Mouse (Mus musculus): ENCODE measurements around the gene Sptbn4. TPM values are rescaled to one million over a fixed set of nuclear protein-coding genes. Genes with fewer than 3 reads are reported as not detected.

Gene Sptbn4
- total RNA-seq, 2 experiments from 2014 or later: 132 to 146 TPM

DNA sequence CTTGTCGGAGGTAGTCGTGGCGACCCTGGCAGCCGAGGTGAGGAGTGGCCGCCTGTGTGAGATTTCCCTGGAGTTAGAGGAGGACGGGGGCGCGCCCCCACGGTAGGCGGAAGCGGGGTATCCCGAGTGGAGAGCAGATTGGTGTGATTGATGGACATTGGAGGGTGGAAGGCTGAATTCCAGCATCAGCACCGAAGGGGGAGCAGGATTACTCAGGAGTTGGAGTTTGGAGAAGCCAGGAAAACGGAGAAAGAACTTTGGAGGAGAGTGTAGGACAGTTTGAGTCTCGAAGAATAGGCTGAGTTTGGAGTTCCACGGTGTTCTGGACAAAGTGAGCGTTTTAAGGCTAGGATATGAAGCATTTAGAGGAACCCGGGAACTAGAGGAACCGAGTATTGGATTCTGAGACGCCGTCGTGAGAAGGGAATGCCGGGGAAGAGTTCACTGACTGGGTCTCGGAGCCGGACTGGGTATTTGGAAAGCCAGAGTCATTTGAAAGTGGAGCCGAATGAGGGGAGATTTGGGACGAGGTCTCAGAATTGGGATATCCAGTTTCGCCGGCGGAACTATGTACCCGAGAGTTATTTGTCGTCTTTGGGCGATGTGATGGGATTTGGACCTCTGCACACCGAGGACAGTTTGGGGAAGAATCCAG is 26.5 kb upstream of the Sptbn4 start:
- no peak for DNase-seq

DNA sequence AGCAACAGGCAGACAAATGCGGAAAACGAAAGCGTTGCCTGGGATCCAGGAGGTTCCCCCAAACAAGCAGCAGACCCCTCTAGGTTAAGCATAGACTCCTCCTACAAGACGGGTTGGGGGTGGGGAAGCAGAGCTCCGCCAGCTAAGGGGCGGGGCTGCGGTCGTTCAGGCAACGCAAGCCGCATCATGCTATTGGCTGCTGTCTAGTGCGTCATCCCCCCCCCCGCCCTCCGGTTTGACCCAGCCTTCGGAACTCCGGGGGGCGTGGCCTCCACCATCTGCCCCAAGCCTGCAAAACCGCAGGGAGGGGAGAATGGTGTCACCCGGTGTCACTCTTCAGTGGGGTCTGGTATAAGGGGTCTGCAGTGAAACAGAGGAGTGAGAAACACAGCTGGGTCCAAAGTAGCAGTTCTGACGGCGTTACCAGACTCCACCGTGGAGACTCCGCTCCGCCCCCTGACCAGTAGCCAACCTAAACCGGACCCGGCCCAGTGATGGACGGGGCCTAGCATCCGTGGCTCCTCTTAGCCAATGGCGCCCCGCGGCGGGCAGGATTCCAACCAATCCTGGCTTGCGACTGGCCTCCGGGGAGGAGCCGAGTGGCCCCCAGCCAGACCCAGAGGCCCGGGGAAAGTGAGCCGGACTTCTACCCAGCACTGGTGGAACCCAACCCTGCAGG is 25.8 kb upstream of the Sptbn4 start, which contains the start of gene Sertad3:
Sertad3 (plus strand) TSS at position 613 of the 679 bp plus-strand sequence.
- DNase-seq: peak; percentile 97

- DNase-seq: no peak
Observed at GRCm38 (mm10) chr7:27472596-27472995, 25.1 kb upstream of the Sptbn4 start.

DNA sequence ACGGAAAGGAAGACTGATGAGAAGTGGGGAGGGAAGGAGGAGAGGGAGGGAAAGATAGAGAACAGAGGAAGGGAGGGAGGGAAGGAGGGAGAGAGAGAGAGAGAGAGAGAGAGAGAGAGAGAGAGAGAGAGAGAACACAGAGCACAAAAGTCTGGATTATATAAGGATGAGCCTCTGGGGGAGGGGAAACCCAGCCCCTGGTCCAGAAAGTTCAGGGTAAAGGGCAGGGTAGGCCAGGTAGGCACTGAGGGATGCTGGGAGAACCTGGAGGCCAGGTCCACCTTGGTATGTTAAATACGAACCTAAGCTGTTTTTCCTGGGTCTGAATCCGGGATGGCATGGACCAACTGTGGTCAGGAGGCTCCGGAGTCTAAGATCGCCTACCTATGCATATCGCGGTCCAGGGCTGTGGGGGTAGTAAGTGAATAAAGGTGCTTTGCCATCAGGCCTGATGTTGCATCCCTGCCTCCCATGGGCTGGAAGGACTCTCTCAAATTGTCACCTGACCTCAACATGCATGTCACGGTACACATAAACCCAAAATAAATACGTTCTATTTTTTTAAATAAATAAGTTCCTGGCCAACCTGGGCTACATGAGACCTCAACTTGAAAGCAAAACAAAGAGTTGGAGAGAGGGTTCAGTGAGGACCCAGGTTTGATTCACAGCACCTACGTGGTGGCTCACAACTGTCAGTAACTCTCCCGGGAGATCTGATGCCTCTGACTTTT is 24.1 kb upstream of the Sptbn4 start:
- DNase-seq: no peak

DNA sequence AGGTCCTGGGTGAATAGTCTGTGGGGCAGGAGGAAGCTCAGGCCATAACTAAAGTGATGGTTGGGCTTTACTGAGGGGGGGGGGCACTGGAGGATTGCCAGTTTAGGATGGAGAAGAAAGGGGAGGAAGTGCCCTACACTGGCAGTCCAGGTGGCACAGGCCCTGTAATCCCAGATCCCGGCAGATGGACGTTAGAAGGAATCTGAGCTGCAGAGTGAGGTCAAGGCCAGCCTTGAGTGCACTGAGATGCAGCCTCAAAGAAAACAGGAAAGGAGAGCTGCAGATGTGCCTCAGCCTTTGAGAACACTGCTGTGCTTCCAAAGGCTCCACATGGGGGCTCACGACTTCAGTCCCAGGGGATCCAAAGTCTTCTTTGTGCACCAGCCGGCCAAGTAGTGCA is 20.2 kb upstream of the Sptbn4 start:
- DNase-seq: no peak

DNA sequence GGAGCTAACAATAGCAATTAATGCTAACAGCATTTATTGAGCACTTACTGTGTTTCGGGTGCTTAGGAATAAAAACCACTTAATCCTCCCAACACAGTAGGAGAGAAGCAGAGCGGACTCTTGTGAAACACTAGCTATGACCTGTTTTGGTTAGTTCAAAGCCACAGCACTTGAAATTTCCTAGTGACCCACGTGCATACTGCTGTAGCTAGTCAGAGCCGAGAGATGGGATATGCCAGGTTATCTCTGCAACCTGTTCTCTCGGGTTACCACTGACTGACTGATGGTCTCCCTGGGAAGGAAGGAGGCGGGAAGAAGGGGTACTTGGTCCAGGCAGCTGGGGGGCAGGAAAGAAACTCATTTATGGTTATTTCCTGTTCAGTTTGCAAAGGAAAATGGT is 13.0 kb upstream of the Sptbn4 start:
- DNase-seq: no peak

DNA sequence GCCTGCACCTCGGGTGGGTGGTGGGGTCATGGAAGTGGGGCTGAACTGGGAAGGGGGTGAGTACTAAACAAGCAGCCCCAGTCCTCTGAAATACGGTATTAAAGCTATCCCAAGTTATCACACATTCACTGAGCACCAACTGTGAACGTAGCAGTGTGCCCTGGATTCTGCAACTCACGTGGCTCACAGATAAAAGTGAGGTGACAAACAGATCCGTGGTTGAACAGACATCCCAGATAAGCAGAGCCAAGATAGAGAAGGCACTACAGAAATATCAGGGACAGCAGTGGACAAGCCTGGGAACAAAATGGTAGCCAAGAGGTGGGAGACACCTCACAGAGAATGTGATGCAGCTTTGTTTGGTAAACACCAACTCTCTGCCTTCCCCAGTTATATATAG is 12.2 kb upstream of the Sptbn4 start:
- no peak for DNase-seq

- no peak for DNase-seq
Observed at GRCm38 (mm10) chr7:27458614-27459013, 11.1 kb upstream of the Sptbn4 start.

- no peak for DNase-seq
Observed at GRCm38 (mm10) chr7:27455273-27455672, 7.8 kb upstream of the Sptbn4 start.

GRCm38 (mm10) chr7:27454461-27455121 is 7.1 kb upstream of the Sptbn4 start:
- no peak for DNase-seq

DNA sequence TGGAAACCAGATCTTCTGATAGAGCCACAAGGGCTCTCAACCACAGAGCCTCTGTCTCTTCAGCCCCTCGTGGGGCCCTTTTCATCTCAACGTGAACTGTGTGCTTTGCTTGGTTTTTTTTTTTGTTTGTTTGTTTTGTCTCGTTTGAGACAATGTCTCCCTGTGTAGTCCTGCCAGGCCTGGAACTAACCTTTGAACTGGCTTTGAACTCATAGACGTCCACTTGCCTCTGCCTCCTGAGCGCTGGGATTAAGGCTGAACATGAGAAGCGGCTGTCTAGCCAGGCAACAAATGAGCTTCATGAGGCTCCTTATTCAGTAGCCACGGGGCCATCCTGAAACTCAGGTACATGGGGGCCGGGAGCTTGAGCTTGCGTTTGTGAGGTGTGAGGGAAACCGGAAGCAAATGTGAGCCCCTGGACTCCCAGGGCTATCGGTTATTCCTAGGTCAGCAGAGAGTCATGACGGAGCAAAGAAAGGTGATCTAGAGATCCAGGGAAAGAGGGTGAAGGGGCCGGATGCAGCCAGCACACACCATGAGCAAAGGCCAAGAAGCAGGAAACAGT is 4.8 kb upstream of the Sptbn4 start:
- no peak for DNase-seq

- DNase-seq: no peak
Observed at GRCm38 (mm10) chr7:27451359-27451758, 3.9 kb upstream of the Sptbn4 start.

DNA sequence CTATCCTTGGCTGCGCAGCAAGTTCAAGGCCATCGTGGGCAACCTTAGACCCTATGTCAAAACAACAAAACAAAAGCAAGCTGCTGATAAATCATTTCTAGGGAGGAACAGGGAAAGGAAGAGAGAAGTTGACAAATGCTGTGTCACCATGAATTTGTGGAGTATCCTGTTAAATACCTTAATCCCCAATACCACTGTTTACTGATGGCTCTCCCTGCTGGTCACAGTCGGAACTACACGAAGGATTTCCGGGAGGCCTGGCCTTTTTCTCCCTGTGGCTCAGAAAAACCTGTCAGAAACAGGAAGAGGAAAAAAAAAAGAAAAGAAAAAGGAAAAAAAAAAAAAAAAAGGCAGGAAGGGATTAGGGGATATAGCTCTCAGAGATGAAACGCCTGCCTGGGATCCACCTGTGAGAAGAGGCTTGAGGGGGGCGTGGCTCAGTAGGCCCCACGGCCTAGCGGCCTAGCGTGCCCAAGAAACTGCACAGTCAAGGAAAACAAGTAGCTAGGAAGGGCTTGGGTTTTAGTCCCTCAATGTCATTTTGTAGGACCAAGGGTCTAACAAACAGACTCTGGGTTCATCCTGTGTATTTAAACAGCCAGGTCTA is 1.9 kb upstream of the Sptbn4 start:
- peak; percentile 56 to 65 for DNase-seq

- DNase-seq: no peak
Observed at GRCm38 (mm10) chr7:27448421-27449206, 1.1 kb upstream of the Sptbn4 start.

GRCm38 (mm10) chr7:27446521-27447418 is 716 bp downstream of the Sptbn4 start:
- peak; percentile 55 to 69 for DNase-seq

DNA sequence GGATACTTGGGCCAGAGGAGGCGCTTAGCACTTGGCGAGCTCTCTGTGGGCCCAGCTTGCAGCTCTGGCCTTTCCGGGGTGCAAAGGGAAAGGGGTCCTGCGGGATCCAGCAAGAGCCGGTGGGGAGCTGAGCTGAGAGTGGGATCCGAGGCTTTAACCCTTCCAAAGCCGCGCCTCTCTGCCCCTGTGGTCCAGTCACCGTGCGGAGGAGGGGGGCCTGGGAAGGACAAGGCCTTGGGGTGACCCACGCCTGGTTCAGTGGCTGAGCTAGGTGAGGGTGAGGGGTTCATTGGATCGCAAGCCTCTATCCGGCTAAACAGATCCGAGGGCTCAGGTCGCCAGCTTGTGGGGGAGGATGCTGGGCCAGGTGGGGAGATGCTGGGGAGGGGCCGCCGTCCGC is 1.4 kb downstream of the Sptbn4 start:
- DNase-seq: no peak

- DNase-seq: no peak
Observed at GRCm38 (mm10) chr7:27440014-27440413, 7.5 kb downstream of the Sptbn4 start.

- DNase-seq: no peak
Observed at GRCm38 (mm10) chr7:27437544-27437943, 9.9 kb downstream of the Sptbn4 start.

DNA sequence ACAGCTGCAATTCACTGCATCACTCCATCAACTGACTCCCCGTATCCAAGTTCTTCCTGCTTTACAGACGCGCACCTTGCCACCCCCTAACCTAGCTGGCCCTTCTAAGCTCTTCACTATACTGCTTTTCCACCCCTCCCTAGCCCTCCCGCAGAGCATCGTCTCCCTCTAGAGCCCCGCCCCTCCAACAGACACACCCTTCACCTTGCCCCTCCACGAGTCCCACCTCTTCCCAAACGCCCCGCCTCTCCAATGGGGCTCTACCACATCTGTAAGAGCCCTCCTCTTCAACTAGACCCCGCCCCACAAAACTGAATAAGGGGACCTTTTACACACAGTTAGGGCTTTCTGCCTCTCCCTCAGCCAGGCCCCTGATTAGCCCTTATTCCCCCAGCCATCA is 13.7 kb downstream of the Sptbn4 start:
- no peak for DNase-seq

- DNase-seq: no peak
Observed at GRCm38 (mm10) chr7:27433349-27433748, 14.1 kb downstream of the Sptbn4 start.

All from layer of hippocampus, postnatal 36 days (tissue).